Mouse (Mus musculus) effector memory CD4-positive, alpha-beta T cell, adult 5 months (primary cell): ENCODE data around the gene Pttg1. TPM values are rescaled to one million over a fixed set of nuclear protein-coding genes. Genes with fewer than 3 reads are reported as not detected.

Experiments used
- polyA plus RNA-seq: library from polyadenylated mRNA; unstranded; fragments of 100-300 nt; shearing (Covaris generic); gene quantifications from one replicate; pipeline ENCODE4 v1.2.1, GENCODE M21; 2017

Pttg1 gene
- polyA plus RNA-seq: 205 TPM

DNA sequence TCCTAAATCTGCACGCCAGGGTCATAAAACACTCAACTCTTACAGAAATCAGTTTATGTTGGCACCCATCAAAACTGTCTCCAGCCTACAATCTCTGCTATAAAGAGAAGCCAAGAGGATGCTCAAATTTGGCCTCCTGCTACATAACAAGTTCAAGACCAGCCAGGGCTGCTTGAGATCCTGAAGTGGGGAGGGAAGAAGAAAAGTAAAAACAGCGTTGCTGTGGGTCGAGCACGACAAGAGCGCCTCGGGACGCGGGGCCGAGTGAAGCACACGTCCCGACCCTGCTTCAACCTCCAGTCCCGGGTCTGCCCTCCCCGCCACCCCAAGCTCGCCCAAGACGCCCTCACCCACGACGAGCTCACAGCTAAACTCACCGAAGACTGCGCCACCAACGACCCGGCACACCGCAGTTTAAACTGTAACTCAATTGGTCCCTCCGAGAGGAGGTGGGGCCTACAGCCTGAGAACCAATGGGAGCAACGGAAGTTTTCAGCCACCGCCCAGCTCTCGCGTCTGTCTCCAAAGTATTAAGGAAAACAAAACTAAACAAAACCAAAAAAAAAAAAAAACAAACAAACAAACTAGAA is at the start of gene Pttg1:
Gene Pttg1, minus strand, starts transcription at position 428 of the 590 bp plus-strand sequence.

DNA sequence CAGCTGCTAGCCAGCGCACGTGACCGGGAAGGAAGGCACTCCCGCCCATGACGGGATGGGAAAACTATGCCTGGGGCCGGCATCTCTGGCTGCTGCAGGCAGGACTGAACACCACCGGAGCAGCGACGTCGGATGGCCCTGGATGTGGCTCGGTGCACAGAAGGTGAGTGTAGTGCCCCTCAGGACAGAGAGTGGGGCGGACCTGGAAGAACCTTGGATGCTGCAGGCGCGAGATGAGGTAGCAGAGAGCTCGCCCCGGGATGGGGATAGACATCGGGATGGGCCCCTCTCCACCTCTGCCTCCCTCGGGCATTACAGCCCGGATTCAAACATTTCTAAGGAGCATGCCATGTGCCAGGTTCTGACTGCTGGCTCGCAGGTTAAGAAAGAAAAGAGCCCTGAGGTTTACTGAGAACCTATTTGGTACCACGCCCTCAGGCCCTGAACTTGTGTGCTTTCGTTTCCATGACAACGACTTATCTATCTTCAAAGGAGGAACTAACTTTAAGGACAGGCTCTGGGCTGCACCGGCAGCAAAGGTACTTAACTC is 48.2 kb upstream of the Pttg1 start, which contains the start of gene C1qtnf2:
Gene C1qtnf2, plus strand, starts transcription at position 52 of the 550 bp plus-strand sequence.

DNA sequence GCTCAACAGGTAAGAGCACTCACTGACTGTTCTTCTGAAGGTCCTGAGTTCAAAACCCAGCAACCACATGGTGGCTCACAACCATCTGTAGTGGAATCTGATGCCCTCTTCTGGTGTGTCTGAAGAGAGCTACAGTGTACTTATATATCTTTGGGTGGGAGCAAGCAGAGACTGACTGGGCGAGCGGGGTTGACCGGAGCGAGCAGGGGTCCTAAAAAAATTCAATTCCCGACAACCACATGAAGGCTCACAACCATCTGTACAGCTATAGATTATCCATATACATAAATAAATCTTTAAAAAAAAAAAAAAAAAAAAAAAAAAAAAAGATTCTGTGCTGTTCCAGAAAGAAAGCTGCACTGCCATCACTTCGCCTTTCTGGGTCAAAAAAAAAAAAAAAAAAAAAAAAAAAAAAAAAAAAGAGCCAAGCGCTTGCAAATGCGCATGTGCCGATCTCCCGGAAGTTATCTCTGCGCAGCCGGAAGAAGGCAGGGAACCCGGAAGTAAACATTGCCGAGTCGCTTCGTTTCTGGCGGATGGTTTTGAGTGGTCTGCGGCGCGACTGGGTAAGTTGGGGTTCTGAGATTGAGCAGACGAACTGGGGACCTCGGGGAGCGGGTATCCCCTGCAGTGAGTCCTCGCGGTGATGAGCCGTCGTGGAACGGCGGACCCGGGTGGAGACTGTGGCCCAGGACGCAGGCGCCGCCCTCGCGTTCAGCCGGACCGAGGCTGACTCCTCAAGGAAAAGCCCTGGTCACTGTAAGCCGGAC is 7.4 kb upstream of the Pttg1 start, which contains the start of gene Slu7:
Gene Slu7, plus strand, starts transcription at position 491 of the 770 bp plus-strand sequence.

Other genes with a start within 250 kb of the Pttg1 start
- gene Slu7, start 7.5 kb upstream of the Pttg1 start, polyA plus RNA-seq: 98.0 TPM
- gene C1qtnf2, start 48.0 kb upstream of the Pttg1 start, polyA plus RNA-seq: not detected
- gene Ccnjl, start 102.5 kb upstream of the Pttg1 start, polyA plus RNA-seq: not detected
- gene 4933415A04Rik, start 160.8 kb upstream of the Pttg1 start, polyA plus RNA-seq: not detected
- gene Fabp6, start 175.3 kb upstream of the Pttg1 start, polyA plus RNA-seq: not detected